Mouse (Mus musculus): ENCODE measurements at regions not wholly inside any gene's neighbourhood (a gene's known extent, or its start where the extent isn't known, plus 50 kb on each side); places are given as distances from the start of the nearest gene placed in this dataset.

- Histone ChIP-seq H3K4me1 (no peaks in the 10 kb centered on the region), H3K9me3 (no peaks in the 10 kb centered on the region), H3K4me2 (no peak overlapping the region), H3K4me3 (replicated peaks) (no peak overlapping the region), H3K27me3 (no peaks in the 10 kb centered on the region), H3K36me3 (replicated peaks) (no peaks in the 10 kb centered on the region), H3K27ac (no peak overlapping the region), H3K9ac (no peak overlapping the region)
- no peak for ATAC-seq (ENCODE audit: low FRiP score)
- WGBS: 61% methylated on average over 1 of the region's 1 CpGs
These were observed 83.2 kb upstream of the Rgs4 start for GRCm38 (mm10) chr1:169830596-169830995.

- Histone ChIP-seq H3K4me3 (replicated peaks) (no peak overlapping the region), H3K27ac (no peak overlapping the region), H3K4me2 (no peak overlapping the region), H3K9ac (no peak overlapping the region), H3K4me1 (no peaks in the 10 kb centered on the region), H3K9me3 (no peaks in the 10 kb centered on the region), H3K27me3 (no peaks in the 10 kb centered on the region), H3K36me3 (replicated peaks) (no peaks in the 10 kb centered on the region)
- WGBS: 78% methylated on average over 7 of the region's 7 CpGs
- ATAC-seq (ENCODE audit: low FRiP score): 0 out of 2 replicates have a peak, but pooled peaks have one; percentile 28
These were observed 74.6 kb upstream of the Rgs4 start for GRCm38 (mm10) chr1:169822034-169822433.

- no peaks in the 10 kb centered on the region for H3K4me1 ChIP-seq
- H3K4me3 ChIP-seq (replicated peaks): no peak overlapping the region
- H3K27ac ChIP-seq: no peak overlapping the region
- no peaks in the 10 kb centered on the region for H3K27me3 ChIP-seq
- H3K36me3 ChIP-seq (replicated peaks): no peaks in the 10 kb centered on the region
- H3K9ac ChIP-seq: no peak overlapping the region
- WGBS: 75% methylated on average over 5 of the region's 5 CpGs
- peak; percentile 59 for ATAC-seq (ENCODE audit: low FRiP score)
- no peak overlapping the region for H3K4me2 ChIP-seq
- no peaks in the 10 kb centered on the region for H3K9me3 ChIP-seq
These were observed 72.0 kb upstream of the Rgs4 start for GRCm38 (mm10) chr1:169819404-169819949.

- H3K36me3 ChIP-seq (replicated peaks): no peaks in the 10 kb centered on the region
- 65% methylated on average over 6 of the region's 6 CpGs for WGBS
- no peaks in the 10 kb centered on the region for H3K9me3 ChIP-seq
- H3K27me3 ChIP-seq: no peaks in the 10 kb centered on the region
- H3K4me2 ChIP-seq: no peak overlapping the region
- H3K4me1 ChIP-seq: 0 out of 2 replicates have a peak, but pooled peaks cover 5% of the 10 kb centered on the region
- ATAC-seq (ENCODE audit: low FRiP score): no peak
- no peak overlapping the region for H3K27ac ChIP-seq
- H3K9ac ChIP-seq: no peak overlapping the region
- H3K4me3 ChIP-seq (replicated peaks): no peak overlapping the region
These were observed 69.5 kb upstream of the Rgs4 start for GRCm38 (mm10) chr1:169816939-169817338.

GRCm38 (mm10) chr1:169812512-169813101 is 65.2 kb upstream of the Rgs4 start:
- 0 out of 2 replicates have a peak, but pooled peaks cover 5% of the 10 kb centered on the region for H3K4me1 ChIP-seq
- no peaks in the 10 kb centered on the region for H3K27me3 ChIP-seq
- H3K27ac ChIP-seq: no peak overlapping the region
- H3K4me2 ChIP-seq: no peak overlapping the region
- 47% methylated on average over 9 of the region's 9 CpGs for WGBS
- H3K9ac ChIP-seq: no peak overlapping the region
- no peaks in the 10 kb centered on the region for H3K9me3 ChIP-seq
- H3K4me3 ChIP-seq (replicated peaks): no peak overlapping the region
- ATAC-seq (ENCODE audit: low FRiP score): peak; percentile 64; the same call in 1 of the 2 replicates
- H3K36me3 ChIP-seq (replicated peaks): no peaks in the 10 kb centered on the region

GRCm38 (mm10) chr1:169803428-169804138 is 56.1 kb upstream of the Rgs4 start:
- no peak overlapping the region for H3K4me2 ChIP-seq
- ATAC-seq (ENCODE audit: low FRiP score): no peak
- no peak overlapping the region for H3K9ac ChIP-seq
- 77% methylated on average over 4 of the region's 4 CpGs for WGBS
- no peaks in the 10 kb centered on the region for H3K27me3 ChIP-seq
- no peaks in the 10 kb centered on the region for H3K9me3 ChIP-seq
- H3K4me1 ChIP-seq: no peaks in the 10 kb centered on the region
- no peak overlapping the region for H3K27ac ChIP-seq
- no peaks in the 10 kb centered on the region for H3K36me3 ChIP-seq (replicated peaks)
- no peak overlapping the region for H3K4me3 ChIP-seq (replicated peaks)

- H3K36me3 ChIP-seq (replicated peaks): no peaks in the 10 kb centered on the region
- no peaks in the 10 kb centered on the region for H3K27me3 ChIP-seq
- no peak overlapping the region for H3K27ac ChIP-seq
- H3K4me3 ChIP-seq (replicated peaks): no peak overlapping the region
- H3K4me2 ChIP-seq: no peak overlapping the region
- 91% methylated on average over 4 of the region's 4 CpGs for WGBS
- no peak overlapping the region for H3K9ac ChIP-seq
- H3K9me3 ChIP-seq: no peaks in the 10 kb centered on the region
- no peaks in the 10 kb centered on the region for H3K4me1 ChIP-seq
- ATAC-seq (ENCODE audit: low FRiP score): no peak
These were observed 55.4 kb upstream of the Rgs4 start for GRCm38 (mm10) chr1:169802868-169803267.

GRCm38 (mm10) chr1:169802053-169802830 is 54.8 kb upstream of the Rgs4 start:
- Histone ChIP-seq H3K9ac (no peak overlapping the region), H3K36me3 (replicated peaks) (no peaks in the 10 kb centered on the region), H3K27me3 (no peaks in the 10 kb centered on the region), H3K4me1 (no peaks in the 10 kb centered on the region), H3K9me3 (no peaks in the 10 kb centered on the region), H3K4me2 (no peak overlapping the region), H3K27ac (no peak overlapping the region), H3K4me3 (replicated peaks) (no peak overlapping the region)
- no peak for ATAC-seq (ENCODE audit: low FRiP score)
- WGBS: 83% methylated on average over 8 of the region's 8 CpGs

Data from forebrain, embryonic 12.5 days (tissue).